Mouse (Mus musculus) heart, embryonic 11.5 days (tissue): ENCODE measurements around the gene Primpol. TPM values are rescaled to one million over a fixed set of nuclear protein-coding genes. Genes with fewer than 3 reads are reported as not detected.

Experiments used
- ATAC-seq: fragments of 200-750 bp; cut with Nextera tagmentation; replicated peaks from 2 replicates; pipeline ENCODE4 v1.8.0; 2017; ENCODE audit warnings: moderate library complexity; ENCODE audit not compliant: insufficient number of reproducible peaks, low FRiP score, low TSS enrichment
- H3K27ac ChIP-seq: fragments of 300-500 bp; sonication (generic); 2 replicates; pipeline ENCODE4 v1.5.1; 2014; ENCODE audit warnings: mild to moderate bottlenecking, low read depth, low read length
- H3K27me3 ChIP-seq: fragments of 300-500 bp; sonication (generic); 2 replicates; pipeline ENCODE4 v1.6.1; 2014; ENCODE audit warnings: mild to moderate bottlenecking, low read length, mixed read lengths; ENCODE audit not compliant: control insufficient read depth, insufficient read depth
- H3K36me3 ChIP-seq: fragments of 300-500 bp; sonication (generic); 2 replicates; pipeline ENCODE4 v1.6.1; 2014; ENCODE audit warnings: mild to moderate bottlenecking, low read length, moderate library complexity, mixed read lengths; ENCODE audit not compliant: control insufficient read depth, insufficient read depth
- H3K4me1 ChIP-seq: fragments of 300-500 bp; sonication (generic); 2 replicates; pipeline ENCODE4 v1.6.1; 2014; ENCODE audit warnings: low read length; ENCODE audit not compliant: control insufficient read depth, insufficient read depth
- H3K4me2 ChIP-seq: fragments of 300-500 bp; sonication (generic); 2 replicates; pipeline ENCODE4 v1.6.1; 2014; ENCODE audit warnings: mild to moderate bottlenecking, moderate library complexity
- H3K4me3 ChIP-seq: fragments of 300-500 bp; sonication (generic); 2 replicates; pipeline ENCODE4 v1.5.1; 2014; ENCODE audit warnings: low read depth, low read length
- H3K9ac ChIP-seq: fragments of 300-500 bp; sonication (generic); 2 replicates; pipeline ENCODE4 v1.6.1; 2014; ENCODE audit warnings: mild to moderate bottlenecking, low read depth, low read length, moderate library complexity
- H3K9me3 ChIP-seq: fragments of 300-500 bp; sonication (generic); replicated peaks from 2 replicates; pipeline ENCODE4 v1.6.1; 2016; ENCODE audit warnings: low read length; ENCODE audit not compliant: control insufficient read depth
- WGBS: fragments of 180-500 bp; shearing (Covaris S2); extraction: QIAGEN DNeasy Blood & Tissue Kit; methylation state at CpG from one replicate; pipeline ENCODE4 v1.1.7; 2014; ENCODE audit not compliant: insufficient replicate concordance; 5-methylcytosine and 5-hydroxymethylcytosine counted together
- polyA plus RNA-seq: library from polyadenylated mRNA; unstranded; fragments of >200 nt; fragmentation: Nextera tagmentation; extraction: Ambion mirVana; gene quantifications from 2 replicates; pipeline ENCODE4 v1.2.1, GENCODE M21; 2014

The Primpol gene
- polyA plus RNA-seq, 1 experiment from 2014 or later = 9.7 TPM

DNA sequence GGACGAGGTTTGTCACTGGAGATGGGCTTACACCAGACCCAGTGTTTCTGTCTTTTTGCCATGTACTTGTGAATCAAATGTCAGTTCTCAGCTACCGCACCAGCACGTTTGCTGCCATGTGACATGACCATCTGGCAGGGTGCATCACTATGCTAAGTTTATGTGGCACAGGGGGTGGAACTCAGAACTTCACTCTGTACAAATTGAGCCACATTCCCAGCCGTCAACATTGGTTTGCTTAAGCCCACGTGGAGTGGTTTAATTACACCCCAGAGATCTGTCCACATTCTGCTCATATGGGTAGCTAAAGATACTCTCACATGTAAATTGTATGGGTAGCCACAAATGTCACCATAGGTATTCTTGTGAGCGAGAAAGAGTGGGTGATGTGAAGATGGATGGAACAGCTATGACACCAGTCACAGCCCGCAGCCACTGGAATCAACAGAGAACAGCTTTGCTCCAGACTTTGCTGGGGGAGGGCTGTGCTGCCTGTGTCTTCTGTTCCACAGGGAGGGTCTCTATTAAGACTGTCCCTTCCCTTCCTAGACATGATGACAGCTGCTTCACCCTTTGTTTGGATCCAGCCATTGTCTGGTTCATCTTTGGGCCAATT lies 50.0 kb downstream of the Primpol start:
- H3K4me3 ChIP-seq = no peak overlapping the region
- H3K27me3 ChIP-seq = no peaks in the 10 kb centered on the region
- H3K36me3 ChIP-seq = peaks cover 3% of the 10 kb centered on the region; the same call in 1 of the 2 replicates
- ATAC-seq = no peak
- no peaks in the 10 kb centered on the region for H3K4me1 ChIP-seq
- H3K9me3 ChIP-seq = no peaks in the 10 kb centered on the region
- no peak overlapping the region for H3K4me2 ChIP-seq
- H3K9ac ChIP-seq = no peak overlapping the region
- H3K27ac ChIP-seq = no peak overlapping the region
- 86% methylated on average over 7 of the region's 7 CpGs for WGBS

DNA sequence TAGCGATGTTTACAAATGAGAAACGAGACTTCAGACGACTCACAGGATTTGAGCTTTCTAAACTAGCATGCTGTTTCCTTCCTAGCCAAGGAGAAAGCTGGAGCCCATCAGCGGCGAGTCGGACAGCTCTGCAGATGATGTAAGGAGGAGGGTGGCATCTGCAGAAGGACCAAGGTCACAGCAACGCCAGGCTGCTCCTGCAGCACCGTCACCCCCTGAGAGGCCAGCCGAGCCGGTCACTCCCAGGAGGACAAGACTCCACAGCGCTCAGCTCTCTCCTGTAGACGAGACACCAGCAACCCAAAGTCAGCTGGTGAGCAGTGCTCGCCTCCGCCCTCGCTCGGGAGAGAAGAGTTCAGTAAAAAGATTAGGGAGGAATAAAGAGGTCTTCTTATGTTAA lies 54.7 kb downstream of the Primpol start:
- Histone ChIP-seq H3K27me3 (no peaks in the 10 kb centered on the region), H3K9ac (no peak overlapping the region), H3K4me2 (no peak overlapping the region), H3K4me1 (no peaks in the 10 kb centered on the region), H3K36me3 (peaks cover 6% of the 10 kb centered on the region; the same call in 1 of the 2 replicates), H3K27ac (no peak overlapping the region), H3K4me3 (no peak overlapping the region), H3K9me3 (no peaks in the 10 kb centered on the region)
- 84% methylated on average over 16 of the region's 16 CpGs for WGBS
- ATAC-seq = no peak

DNA sequence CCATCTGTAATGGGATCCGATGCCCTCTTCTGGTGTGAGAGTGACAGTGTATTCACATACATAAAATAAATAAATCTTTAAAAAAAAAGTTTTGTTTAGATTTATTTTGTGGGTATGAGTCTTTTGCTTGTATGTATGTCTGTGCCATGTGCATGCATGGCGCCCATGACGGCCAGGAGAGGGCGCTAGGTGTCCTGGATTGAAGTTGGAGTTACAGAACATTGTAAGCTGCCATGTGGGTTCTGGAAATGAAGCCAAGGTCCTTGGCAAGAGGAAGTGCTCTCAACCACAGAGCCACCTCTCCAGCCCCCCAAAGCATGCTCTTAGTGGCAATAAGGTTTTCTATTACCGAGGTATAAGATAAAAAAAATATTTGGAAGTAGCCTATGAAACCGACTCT lies 57.6 kb downstream of the Primpol start:
- H3K9me3 ChIP-seq = no peaks in the 10 kb centered on the region
- H3K9ac ChIP-seq = no peak overlapping the region
- H3K27ac ChIP-seq = no peak overlapping the region
- no peaks in the 10 kb centered on the region for H3K4me1 ChIP-seq
- H3K4me3 ChIP-seq = no peak overlapping the region
- H3K27me3 ChIP-seq = no peaks in the 10 kb centered on the region
- 77% methylated on average over 6 of the region's 6 CpGs for WGBS
- no peak overlapping the region for H3K4me2 ChIP-seq
- ATAC-seq = no peak
- peaks cover 5% of the 10 kb centered on the region; the same call in 1 of the 2 replicates for H3K36me3 ChIP-seq

DNA sequence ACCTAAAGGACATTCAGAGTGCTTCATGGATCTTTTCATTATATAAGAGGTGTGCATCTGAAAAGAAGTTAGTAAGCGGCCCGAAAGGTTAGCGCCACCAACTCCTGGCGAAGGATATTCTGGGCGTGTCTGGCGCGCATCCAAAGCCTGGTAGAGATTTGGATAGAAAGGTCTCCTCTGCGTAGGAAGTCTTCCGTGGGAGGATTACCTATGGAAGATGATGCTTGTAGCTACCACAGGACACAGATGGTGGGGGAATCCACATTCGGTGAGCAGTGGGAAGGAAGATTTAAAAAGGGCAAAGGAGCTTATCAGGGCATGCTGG lies 64.6 kb downstream of the Primpol start:
- WGBS = 3% methylated on average over 10 of the region's 10 CpGs

DNA sequence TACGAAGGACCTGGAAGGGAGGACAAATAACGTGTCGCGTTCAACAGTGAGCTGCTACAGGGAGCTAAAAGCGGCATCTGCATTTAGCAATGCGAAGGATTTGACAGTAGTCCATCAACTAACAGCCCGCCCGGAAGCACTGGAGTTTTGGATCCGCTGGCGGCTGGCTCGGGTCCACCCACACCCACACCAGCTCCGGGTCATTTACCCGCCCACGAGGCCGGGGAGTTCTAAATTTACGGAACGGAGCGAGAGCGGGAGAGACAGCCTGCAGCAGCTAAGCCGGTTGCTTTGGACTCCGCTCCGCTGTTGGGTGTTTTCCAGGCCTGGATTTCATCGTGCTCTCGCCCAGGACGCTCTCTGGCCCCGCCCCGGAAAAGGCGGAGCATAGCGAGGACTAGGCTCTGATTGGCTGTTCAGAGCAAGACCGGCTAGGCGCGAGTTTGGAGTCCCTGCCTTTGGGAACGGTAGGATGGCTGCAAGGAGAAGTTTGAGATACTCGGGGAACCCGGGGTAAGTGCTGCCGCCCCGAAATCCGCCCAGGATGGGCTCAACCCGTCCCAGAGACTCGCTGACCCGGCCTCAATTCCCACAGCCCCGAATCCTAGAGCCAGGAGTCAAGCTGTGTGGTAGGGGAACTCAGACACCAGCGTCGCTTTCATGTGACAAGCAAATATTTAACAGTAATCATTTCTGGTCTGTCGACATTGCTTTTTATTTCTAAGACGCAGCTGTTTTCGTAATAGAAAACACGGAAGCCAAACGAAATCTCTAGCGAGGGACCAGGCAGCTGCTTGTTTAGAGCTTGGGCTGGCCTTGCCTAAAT lies 65.2 kb downstream of the Primpol start, which contains the start of gene Cenpu:
Gene Cenpu, plus strand, starts transcription at position 414 of the 826 bp plus-strand sequence.
- no peaks in the 10 kb centered on the region for H3K36me3 ChIP-seq
- H3K9ac ChIP-seq = peak within 1 kb of the TSS; percentile 78
- peak within 1 kb of the TSS; percentile 82 for H3K27ac ChIP-seq
- peak; percentile 92 for ATAC-seq
- H3K9me3 ChIP-seq = no peaks in the 10 kb centered on the region
- under 1% methylated on average over 50 of the region's 50 CpGs for WGBS
- H3K4me1 ChIP-seq = 0 out of 2 replicates have a peak, but pooled peaks cover 6% of the 10 kb centered on the region
- H3K27me3 ChIP-seq = no peaks in the 10 kb centered on the region
- H3K4me2 ChIP-seq = peak within 1 kb of the TSS; percentile 77
- H3K4me3 ChIP-seq = peak within 1 kb of the TSS; percentile 83

More for the DNA sequence above, 64.6 kb downstream of the Primpol start:
- H3K4me1 ChIP-seq = 0 out of 2 replicates have a peak, but pooled peaks cover 6% of the 10 kb centered on the region
- H3K4me3 ChIP-seq = peak overlapping the region; percentile 83
- H3K9ac ChIP-seq = peak overlapping the region; percentile 78
- 0 out of 2 replicates have a peak, but pooled peaks cover 3% of the 10 kb centered on the region for H3K36me3 ChIP-seq
- H3K27me3 ChIP-seq = no peaks in the 10 kb centered on the region
- peak overlapping the region; percentile 46; the same call in 1 of the 2 replicates for H3K27ac ChIP-seq
- no peaks in the 10 kb centered on the region for H3K9me3 ChIP-seq
- peak overlapping the region; percentile 77 for H3K4me2 ChIP-seq
- no peak for ATAC-seq

DNA sequence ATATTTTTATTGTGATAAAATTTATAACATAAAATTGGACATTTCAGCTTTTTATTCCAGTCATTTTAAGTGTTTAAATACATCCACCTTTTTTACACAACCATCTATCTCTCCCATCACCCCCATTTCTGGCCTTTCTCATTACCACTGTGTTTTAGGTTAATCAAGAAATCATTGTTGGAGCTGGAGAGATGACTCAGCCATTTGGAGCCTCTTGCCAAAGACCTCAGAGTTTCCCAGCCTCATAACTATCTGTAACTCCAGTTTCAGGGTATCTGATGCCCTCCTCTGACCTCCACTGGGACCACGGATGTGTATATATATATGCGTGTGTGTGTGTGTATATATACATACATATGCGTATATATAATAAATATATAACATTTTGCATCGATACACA lies 66.0 kb downstream of the Primpol start:
- ATAC-seq = no peak
- no peaks in the 10 kb centered on the region for H3K9me3 ChIP-seq
- H3K27me3 ChIP-seq = no peaks in the 10 kb centered on the region
- H3K27ac ChIP-seq = peak overlapping the region; percentile 82; the same call in 1 of the 2 replicates
- WGBS = 50% methylated on average over 4 of the region's 4 CpGs
- H3K4me2 ChIP-seq = peak overlapping the region; percentile 77
- no peak overlapping the region for H3K9ac ChIP-seq
- 0 out of 2 replicates have a peak, but pooled peaks cover 6% of the 10 kb centered on the region for H3K4me1 ChIP-seq
- peak overlapping the region; percentile 83 for H3K4me3 ChIP-seq
- no peaks in the 10 kb centered on the region for H3K36me3 ChIP-seq

DNA sequence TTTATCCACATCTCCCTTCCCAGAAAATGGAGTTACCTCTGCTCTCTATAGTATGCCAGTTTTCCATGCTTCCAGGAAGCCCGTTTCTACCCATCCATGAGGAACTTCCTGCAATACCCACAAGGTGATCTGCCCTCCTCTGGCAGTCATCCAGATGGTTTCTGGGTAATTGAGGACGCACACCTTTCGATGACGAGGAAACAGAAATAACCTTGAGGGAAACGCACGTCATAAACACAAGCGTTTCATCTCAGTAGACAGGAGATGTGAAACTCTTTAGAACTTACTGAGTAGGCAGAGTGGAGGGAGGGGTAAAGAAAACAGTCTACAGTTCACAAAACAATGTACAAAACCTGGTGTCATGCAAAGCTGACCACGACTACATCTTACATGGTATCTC lies 67.0 kb downstream of the Primpol start:
- Histone ChIP-seq H3K27ac (no peak overlapping the region), H3K4me3 (no peak overlapping the region), H3K9ac (no peak overlapping the region), H3K4me1 (0 out of 2 replicates have a peak, but pooled peaks cover 6% of the 10 kb centered on the region), H3K4me2 (no peak overlapping the region), H3K9me3 (no peaks in the 10 kb centered on the region), H3K27me3 (no peaks in the 10 kb centered on the region), H3K36me3 (no peaks in the 10 kb centered on the region)
- ATAC-seq = no peak
- WGBS = 83% methylated on average over 8 of the region's 8 CpGs

DNA sequence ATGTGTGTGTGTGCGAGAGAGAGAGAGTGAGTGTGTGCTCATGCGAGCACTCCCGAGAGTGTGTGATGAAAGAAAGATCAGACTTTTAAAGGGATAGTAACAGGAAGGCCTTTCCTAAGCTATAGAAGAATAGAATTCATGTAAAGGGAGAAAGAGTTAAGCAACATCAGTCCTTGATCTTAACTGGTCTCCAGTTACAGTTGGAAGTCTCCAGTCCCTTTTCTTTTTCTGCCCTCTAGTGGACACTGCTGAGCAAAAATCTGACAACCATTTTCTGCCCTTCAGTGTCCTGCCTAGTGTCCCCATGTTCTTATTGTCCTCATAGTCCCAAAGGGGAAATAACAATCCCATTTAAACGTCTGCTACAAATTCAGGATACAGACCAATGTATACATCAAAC lies 69.8 kb downstream of the Primpol start:
- WGBS = 41% methylated on average over 4 of the region's 4 CpGs
- Histone ChIP-seq H3K9me3 (no peaks in the 10 kb centered on the region), H3K9ac (no peak overlapping the region), H3K27me3 (no peaks in the 10 kb centered on the region), H3K4me2 (peak overlapping the region; percentile 41), H3K36me3 (no peaks in the 10 kb centered on the region), H3K4me3 (no peak overlapping the region), H3K27ac (peak overlapping the region; percentile 74), H3K4me1 (0 out of 2 replicates have a peak, but pooled peaks cover under 1% of the 10 kb centered on the region)
- no peak for ATAC-seq
